Mouse (Mus musculus) hematopoietic stem cell, adult 5-6 weeks (primary cell): Measurements from ENCODE around the gene Selplg. TPM values are rescaled to one million over a fixed set of nuclear protein-coding genes. Genes with fewer than 3 reads are reported as not detected.
"Not testable (repeated sequence)": the region's sequence is repeated elsewhere in the genome, so short reads cannot be mapped to it uniquely, and the experiment has no call there.

Source experiments
- ATAC-seq, 2 experiments: fragments of 125-278 bp in 1 of 2; replicated peaks in 1 of 2; 2 replicates each; pipeline ENCODE4 v1.8.0; 2016 to 2017; ENCODE audit warnings: inconsistent platforms in 2 of 2, mild to moderate bottlenecking in 2 of 2, moderate number of reproducible peaks in 2 of 2, low read depth in 1 of 2, moderate TSS enrichment in 1 of 2; ENCODE audit not compliant: low FRiP score in 2 of 2, poor library complexity in 2 of 2, severe bottlenecking in 2 of 2, insufficient read depth in 1 of 2, low TSS enrichment in 1 of 2
- total RNA-seq: library from RNA; stranded (forward); fragments of 172-1452, 232-1000 nt; gene quantifications from 2 replicates; pipeline ENCODE4 v1.2.3, GENCODE M21; 2017

Gene Selplg
- total RNA-seq, 1 experiment from 2014 or later: 83.9 TPM

GRCm38 (mm10) chr5:113784104-113784503, 48.3 kb downstream of the Selplg start:
- not testable (repeated sequence) for ATAC-seq

GRCm38 (mm10) chr5:113783581-113784001, 48.9 kb downstream of the Selplg start:
- no peak for ATAC-seq

- ATAC-seq: no peak
Measured at GRCm38 (mm10) chr5:113782624-113783023, 49.8 kb downstream of the Selplg start.

- ATAC-seq: no peak
Measured at GRCm38 (mm10) chr5:113781875-113782274, 50.6 kb downstream of the Selplg start.

GRCm38 (mm10) chr5:113781254-113781653, 51.2 kb downstream of the Selplg start:
- ATAC-seq: no peak

GRCm38 (mm10) chr5:113780763-113781162, 51.7 kb downstream of the Selplg start:
- no peak for ATAC-seq

GRCm38 (mm10) chr5:113780082-113780752, 52.2 kb downstream of the Selplg start:
- ATAC-seq: no peak

- no peak for ATAC-seq
Measured at GRCm38 (mm10) chr5:113779569-113779968, 52.9 kb downstream of the Selplg start.

GRCm38 (mm10) chr5:113777728-113778127, 54.7 kb downstream of the Selplg start:
- not testable (repeated sequence) for ATAC-seq

GRCm38 (mm10) chr5:113776896-113777226, 55.6 kb downstream of the Selplg start:
- ATAC-seq: peak; percentile 74 to 77

- ATAC-seq: no peak
Measured at GRCm38 (mm10) chr5:113776128-113776895, 56.1 kb downstream of the Selplg start.

GRCm38 (mm10) chr5:113775585-113775984, 56.9 kb downstream of the Selplg start:
- ATAC-seq: no peak

- peak; percentile 22 to 43; a peak in 2 of 4 replicates for ATAC-seq
Measured at GRCm38 (mm10) chr5:113773664-113774063, 58.8 kb downstream of the Selplg start.

GRCm38 (mm10) chr5:113772905-113773519, 59.4 kb downstream of the Selplg start:
- ATAC-seq: no peak

GRCm38 (mm10) chr5:113772450-113772895, 60.0 kb downstream of the Selplg start, which contains the start of the genes Sart3 and Iscu:
Gene Sart3 (minus strand): TSS chr5:113772510.
Gene Iscu (plus strand): TSS chr5:113772748.
- peak; percentile 65 to 74 for ATAC-seq

GRCm38 (mm10) chr5:113771213-113772162, 61.0 kb downstream of the Selplg start:
- ATAC-seq: peak; percentile 63 to 73

- no peak for ATAC-seq
Measured at GRCm38 (mm10) chr5:113768806-113769205, 63.6 kb downstream of the Selplg start.
